Mouse (Mus musculus): Measurements from ENCODE around the gene Oser1. TPM values are rescaled to one million over a fixed set of nuclear protein-coding genes. Genes with fewer than 3 reads are reported as not detected.
"Not testable (repeated sequence)": the region's sequence is repeated elsewhere in the genome, so short reads cannot be mapped to it uniquely, and the experiment has no call there.

Gene Oser1
- polyA plus RNA-seq, 1 experiment from 2014 or later = 43.0 TPM

- WGBS (ENCODE audit: insufficient replicate concordance) = 51% methylated on average over 5 of the region's 5 CpGs
- no peak overlapping the region for H3K27ac ChIP-seq
- H3K27me3 ChIP-seq (replicated peaks) = peaks cover 32% of the 10 kb centered on the region
- peaks cover 5% of the 10 kb centered on the region; the same call in 1 of the 2 replicates for H3K36me3 ChIP-seq
- no peaks in the 10 kb centered on the region for H3K9me3 ChIP-seq (replicated peaks)
- H3K9ac ChIP-seq = no peak overlapping the region
- 0 out of 2 replicates have a peak, but pooled peaks cover 5% of the 10 kb centered on the region for H3K4me1 ChIP-seq
- no peak overlapping the region for H3K4me2 ChIP-seq
- H3K4me3 ChIP-seq = no peak overlapping the region
- no peak for ATAC-seq
Observed at GRCm38 (mm10) chr2:163462386-163462785, 37.9 kb upstream of the Oser1 start.

- 81% methylated on average over 9 of the region's 9 CpGs for WGBS (ENCODE audit: insufficient replicate concordance)
- H3K9ac ChIP-seq; H3K9me3 ChIP-seq (replicated peaks); H3K36me3 ChIP-seq; H3K27ac ChIP-seq; H3K4me2 ChIP-seq; ATAC-seq; H3K4me3 ChIP-seq; H3K4me1 ChIP-seq: not testable (repeated sequence)
- H3K27me3 ChIP-seq (replicated peaks) = peaks cover 36% of the 10 kb centered on the region
Observed at GRCm38 (mm10) chr2:163461307-163461706, 36.8 kb upstream of the Oser1 start.

DNA sequence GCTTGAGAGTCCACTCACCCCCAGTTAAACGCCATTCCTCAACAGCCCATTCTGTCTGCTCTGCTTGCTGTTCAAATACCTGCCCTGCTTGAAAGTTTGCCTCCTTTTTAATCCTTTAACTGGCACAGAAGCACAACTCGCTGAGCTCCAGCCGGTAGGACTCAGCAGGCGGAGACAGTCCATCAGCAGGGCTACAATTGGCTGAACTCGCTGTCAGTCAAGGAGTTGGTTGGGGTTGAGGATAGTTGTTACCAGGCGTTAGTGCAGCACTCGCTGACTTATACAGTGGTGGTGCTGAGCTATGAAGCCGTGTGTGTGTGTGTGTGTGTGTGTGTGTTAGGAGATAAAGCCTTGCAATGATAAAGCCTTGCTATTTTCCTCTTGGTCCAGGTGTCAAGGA, 36.1 kb upstream of the Oser1 start:
- Histone ChIP-seq H3K27me3 (replicated peaks) (peaks cover 36% of the 10 kb centered on the region), H3K27ac (no peak overlapping the region), H3K9ac (no peak overlapping the region), H3K36me3 (no peaks in the 10 kb centered on the region), H3K9me3 (replicated peaks) (no peaks in the 10 kb centered on the region), H3K4me1 (0 out of 2 replicates have a peak, but pooled peaks cover 5% of the 10 kb centered on the region), H3K4me2 (no peak overlapping the region), H3K4me3 (no peak overlapping the region)
- WGBS (ENCODE audit: insufficient replicate concordance) = 71% methylated on average over 8 of the region's 8 CpGs
- ATAC-seq = no peak

- H3K4me3 ChIP-seq = no peak overlapping the region
- H3K4me2 ChIP-seq = no peak overlapping the region
- WGBS (ENCODE audit: insufficient replicate concordance) = 34% methylated on average over 10 of the region's 10 CpGs
- H3K27me3 ChIP-seq (replicated peaks) = peaks cover 36% of the 10 kb centered on the region
- ATAC-seq = no peak
- 0 out of 2 replicates have a peak, but pooled peaks cover 5% of the 10 kb centered on the region for H3K4me1 ChIP-seq
- no peaks in the 10 kb centered on the region for H3K36me3 ChIP-seq
- H3K9ac ChIP-seq = no peak overlapping the region
- H3K9me3 ChIP-seq (replicated peaks) = no peaks in the 10 kb centered on the region
- no peak overlapping the region for H3K27ac ChIP-seq
Observed at GRCm38 (mm10) chr2:163459380-163459779, 34.9 kb upstream of the Oser1 start.

- no peak for ATAC-seq
- no peak overlapping the region for H3K4me2 ChIP-seq
Observed at GRCm38 (mm10) chr2:163458539-163459265, 34.2 kb upstream of the Oser1 start.

GRCm38 (mm10) chr2:163453378-163453777, 28.9 kb upstream of the Oser1 start:
- Histone ChIP-seq H3K9me3 (replicated peaks) (no peaks in the 10 kb centered on the region), H3K27me3 (replicated peaks) (peaks cover 26% of the 10 kb centered on the region), H3K36me3 (no peaks in the 10 kb centered on the region), H3K4me1 (0 out of 2 replicates have a peak, but pooled peaks cover 2% of the 10 kb centered on the region), H3K4me2 (no peak overlapping the region), H3K27ac (no peak overlapping the region), H3K9ac (no peak overlapping the region), H3K4me3 (no peak overlapping the region)
- WGBS (ENCODE audit: insufficient replicate concordance) = 76% methylated on average over 13 of the region's 13 CpGs
- ATAC-seq = no peak

More at GRCm38 (mm10) chr2:163458539-163459265, 34.2 kb upstream of the Oser1 start:
- H3K9ac ChIP-seq = no peak overlapping the region
- H3K27me3 ChIP-seq (replicated peaks) = peaks cover 38% of the 10 kb centered on the region
- H3K36me3 ChIP-seq = no peaks in the 10 kb centered on the region
- H3K27ac ChIP-seq = no peak overlapping the region
- H3K4me3 ChIP-seq = no peak overlapping the region
- no peaks in the 10 kb centered on the region for H3K9me3 ChIP-seq (replicated peaks)
- WGBS (ENCODE audit: insufficient replicate concordance) = 29% methylated on average over 27 of the region's 27 CpGs
- 0 out of 2 replicates have a peak, but pooled peaks cover 5% of the 10 kb centered on the region for H3K4me1 ChIP-seq

GRCm38 (mm10) chr2:163452738-163453137, 28.2 kb upstream of the Oser1 start:
- no peak overlapping the region for H3K4me3 ChIP-seq
- no peak overlapping the region for H3K27ac ChIP-seq
- WGBS (ENCODE audit: insufficient replicate concordance) = 79% methylated on average over 6 of the region's 6 CpGs
- no peak overlapping the region for H3K9ac ChIP-seq
- no peak for ATAC-seq
- no peaks in the 10 kb centered on the region for H3K36me3 ChIP-seq
- H3K4me1 ChIP-seq = no peaks in the 10 kb centered on the region
- H3K9me3 ChIP-seq (replicated peaks) = no peaks in the 10 kb centered on the region
- H3K4me2 ChIP-seq = no peak overlapping the region
- peaks cover 19% of the 10 kb centered on the region for H3K27me3 ChIP-seq (replicated peaks)

DNA sequence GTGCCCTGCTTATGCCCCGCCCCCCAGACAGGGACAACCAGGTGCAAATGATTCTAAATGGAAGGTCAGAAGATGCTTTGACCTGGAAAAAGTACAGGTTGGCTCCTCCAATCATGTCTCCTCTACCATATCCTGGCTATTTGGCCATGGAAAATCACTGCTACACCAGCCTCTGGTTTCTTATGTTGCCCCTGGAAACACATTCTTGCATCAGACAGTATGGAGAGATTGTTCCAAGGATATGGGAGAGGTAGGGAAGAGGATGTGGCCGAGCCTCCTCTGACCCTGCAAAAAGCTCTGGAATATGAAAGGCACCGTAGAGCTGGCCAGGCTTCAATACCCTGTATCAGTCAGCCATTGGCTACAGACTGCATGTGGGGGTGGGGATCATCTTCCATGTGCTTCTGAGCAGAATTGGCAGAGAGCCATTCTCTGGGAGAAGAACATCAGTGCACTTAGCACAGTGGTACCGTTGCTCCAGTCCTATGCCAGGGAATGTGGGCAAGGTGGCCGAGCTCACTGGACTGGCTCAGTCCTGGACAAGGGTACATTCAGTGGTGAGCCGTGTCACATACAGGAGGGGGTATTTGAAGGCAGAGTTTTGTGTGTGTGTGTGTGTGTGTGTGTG, 26.3 kb upstream of the Oser1 start:
- no peaks in the 10 kb centered on the region for H3K9me3 ChIP-seq (replicated peaks)
- H3K4me3 ChIP-seq = no peak overlapping the region
- ATAC-seq = no peak
- H3K9ac ChIP-seq = no peak overlapping the region
- WGBS (ENCODE audit: insufficient replicate concordance) = 51% methylated on average over 6 of the region's 6 CpGs
- no peak overlapping the region for H3K4me2 ChIP-seq
- peaks cover 15% of the 10 kb centered on the region; the same call in 1 of the 2 replicates for H3K27me3 ChIP-seq (replicated peaks)
- no peaks in the 10 kb centered on the region for H3K4me1 ChIP-seq
- no peaks in the 10 kb centered on the region for H3K36me3 ChIP-seq
- no peak overlapping the region for H3K27ac ChIP-seq

- 35% methylated on average over 3 of the region's 3 CpGs for WGBS (ENCODE audit: insufficient replicate concordance)
- H3K4me3 ChIP-seq = no peak overlapping the region
- no peak overlapping the region for H3K9ac ChIP-seq
- no peak for ATAC-seq
- H3K9me3 ChIP-seq (replicated peaks) = no peaks in the 10 kb centered on the region
- H3K36me3 ChIP-seq = no peaks in the 10 kb centered on the region
- H3K4me2 ChIP-seq = no peak overlapping the region
- no peak overlapping the region for H3K27ac ChIP-seq
- no peaks in the 10 kb centered on the region for H3K4me1 ChIP-seq
- peaks cover 23% of the 10 kb centered on the region for H3K27me3 ChIP-seq (replicated peaks)
Observed at GRCm38 (mm10) chr2:163449276-163449675, 24.8 kb upstream of the Oser1 start.

GRCm38 (mm10) chr2:163447375-163447774, 22.9 kb upstream of the Oser1 start:
- no peaks in the 10 kb centered on the region for H3K4me1 ChIP-seq
- peaks cover 31% of the 10 kb centered on the region for H3K27me3 ChIP-seq (replicated peaks)
- 69% methylated on average over 12 of the region's 12 CpGs for WGBS (ENCODE audit: insufficient replicate concordance)
- H3K4me2 ChIP-seq = no peak overlapping the region
- no peak overlapping the region for H3K27ac ChIP-seq
- no peak overlapping the region for H3K4me3 ChIP-seq
- ATAC-seq = no peak
- no peaks in the 10 kb centered on the region for H3K36me3 ChIP-seq
- no peaks in the 10 kb centered on the region for H3K9me3 ChIP-seq (replicated peaks)
- no peak overlapping the region for H3K9ac ChIP-seq

DNA sequence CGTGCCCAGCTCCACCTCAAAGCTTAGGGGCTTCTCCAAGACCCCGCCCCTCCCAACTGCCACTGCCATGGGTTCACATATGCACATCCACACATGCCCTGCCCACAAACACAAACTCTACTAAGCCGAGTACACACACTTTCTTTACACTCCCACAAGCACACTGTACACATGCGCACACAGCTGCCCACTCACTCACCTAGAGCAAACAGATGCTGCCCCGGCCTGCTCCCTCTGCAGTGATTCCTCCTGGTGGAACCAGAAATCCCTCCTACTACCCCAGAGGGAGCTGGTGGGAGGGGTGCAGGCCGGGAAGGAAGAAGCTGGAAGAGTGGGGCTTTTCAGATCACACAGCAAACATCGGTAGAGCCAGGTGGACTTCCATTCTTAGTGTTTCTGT, 19.5 kb upstream of the Oser1 start:
- Histone ChIP-seq H3K27ac (no peak overlapping the region), H3K4me3 (no peak overlapping the region), H3K9ac (no peak overlapping the region), H3K9me3 (replicated peaks) (no peaks in the 10 kb centered on the region), H3K4me1 (no peaks in the 10 kb centered on the region), H3K4me2 (no peak overlapping the region), H3K36me3 (no peaks in the 10 kb centered on the region), H3K27me3 (replicated peaks) (peaks cover 40% of the 10 kb centered on the region)
- no peak for ATAC-seq
- WGBS (ENCODE audit: insufficient replicate concordance) = 49% methylated on average over 7 of the region's 7 CpGs

DNA sequence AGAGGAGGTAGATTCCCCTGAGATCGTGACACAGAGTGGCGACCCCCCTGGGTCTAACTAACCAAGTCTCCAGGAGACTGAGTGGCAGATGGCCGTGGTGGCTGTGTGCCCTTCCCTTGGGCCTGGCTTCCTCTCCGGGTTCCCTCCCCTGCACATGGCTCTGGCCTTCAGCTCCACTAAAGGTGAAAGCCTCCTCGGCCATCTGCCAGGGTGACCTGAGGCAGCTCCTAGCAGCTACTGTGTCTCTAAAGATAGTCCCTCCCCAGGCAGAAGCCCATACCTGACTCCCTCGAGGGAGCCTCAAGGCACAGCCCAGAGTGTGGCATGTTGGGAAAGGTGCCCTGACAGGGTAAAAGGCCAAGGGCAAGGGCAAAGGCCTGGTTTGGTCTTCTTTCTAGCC, 19.0 kb upstream of the Oser1 start:
- no peak overlapping the region for H3K4me2 ChIP-seq
- no peaks in the 10 kb centered on the region for H3K36me3 ChIP-seq
- 44% methylated on average over 6 of the region's 6 CpGs for WGBS (ENCODE audit: insufficient replicate concordance)
- no peaks in the 10 kb centered on the region for H3K4me1 ChIP-seq
- H3K27ac ChIP-seq = no peak overlapping the region
- H3K27me3 ChIP-seq (replicated peaks) = peaks cover 45% of the 10 kb centered on the region
- H3K4me3 ChIP-seq = no peak overlapping the region
- no peak for ATAC-seq
- H3K9ac ChIP-seq = no peak overlapping the region
- H3K9me3 ChIP-seq (replicated peaks) = no peaks in the 10 kb centered on the region
